Mouse (Mus musculus) liver, embryonic 14.5 days (tissue): ENCODE data around the gene Sppl3. TPM values are rescaled to one million over a fixed set of nuclear protein-coding genes. Genes with fewer than 3 reads are reported as not detected.

Source experiments
- ATAC-seq: fragments of 200-750 bp; cut with Nextera tagmentation; 2 replicates; pipeline ENCODE4 v1.8.0; 2017; ENCODE audit warnings: moderate number of reproducible peaks, mild to moderate bottlenecking, moderate library complexity; ENCODE audit not compliant: insufficient read depth
- DNase-seq, 3 experiments: peaks; one replicate each; pipeline ENCODE4 v3.0.0-alpha.2; 2012 to 2013; ENCODE audit warnings: low read depth in 3 of 3, low spot score in 3 of 3
- H3K27ac ChIP-seq: fragments of 300-500 bp; sonication (generic); 2 replicates; pipeline ENCODE4 v1.5.1; 2014; ENCODE audit warnings: moderate library complexity, mild to moderate bottlenecking, control low read depth, inconsistent platforms
- H3K27me3 ChIP-seq: fragments of 300-500 bp; sonication (generic); 2 replicates; pipeline ENCODE4 v1.6.1; 2014; ENCODE audit warnings: mild to moderate bottlenecking, low read length, moderate library complexity; ENCODE audit not compliant: control insufficient read depth, insufficient read depth
- H3K36me3 ChIP-seq: fragments of 300-500 bp; sonication (generic); replicated peaks from 2 replicates; pipeline ENCODE4 v1.6.1; 2014; ENCODE audit warnings: low read depth; ENCODE audit not compliant: control insufficient read depth, insufficient read depth
- H3K4me1 ChIP-seq, 2 experiments: fragments of 200-500 bp in 1 of 2; fragments of 300-500 bp in 1 of 2; sonication (generic) in 1 of 2; replicated peaks; 2 replicates each; pipeline ENCODE4 v1.6.1; 2012 to 2014; ENCODE audit warnings: antibody characterized with exemption in 1 of 2, inconsistent platforms in 1 of 2, low read length in 1 of 2; ENCODE audit not compliant: control insufficient read depth in 2 of 2, insufficient read depth in 2 of 2
- H3K4me2 ChIP-seq: fragments of 300-500 bp; sonication (generic); 2 replicates; pipeline ENCODE4 v1.6.1; 2014; ENCODE audit warnings: low read depth, mild to moderate bottlenecking, control low read depth, moderate library complexity
- H3K4me3 ChIP-seq, 2 experiments: fragments of 200-500 bp in 1 of 2; fragments of 300-500 bp in 1 of 2; sonication (generic) in 1 of 2; 2 replicates each; pipeline ENCODE4 v1.5.1; 2012 to 2014; ENCODE audit warnings: low read depth in 2 of 2, low read length in 2 of 2, mild to moderate bottlenecking in 2 of 2, control low read depth in 1 of 2, inconsistent platforms in 1 of 2, moderate library complexity in 1 of 2; ENCODE audit not compliant: insufficient read depth in 1 of 2
- H3K9ac ChIP-seq: fragments of 300-500 bp; sonication (generic); replicated peaks from 2 replicates; pipeline ENCODE4 v1.6.1; 2014; ENCODE audit warnings: mild to moderate bottlenecking, control low read depth, moderate library complexity
- H3K9me3 ChIP-seq: fragments of 300-500 bp; sonication (generic); 2 replicates; pipeline ENCODE4 v1.6.1; 2016; ENCODE audit warnings: low read length, mixed read lengths; ENCODE audit not compliant: control insufficient read depth
- CTCF ChIP-seq: IDR thresholded peaks from 2 replicates; pipeline ENCODE4 v1.5.1; 2016; ENCODE audit warnings: antibody characterized with exemption, low read depth, control low read depth
- EP300 ChIP-seq: IDR thresholded peaks from 2 replicates; pipeline ENCODE4 v1.6.1; 2016; ENCODE audit warnings: antibody characterized with exemption, low read depth
- WGBS: fragments of 180-500 bp; shearing (Covaris S2); extraction: QIAGEN DNeasy Blood & Tissue Kit; methylation state at CpG from one replicate; pipeline ENCODE4 v1.1.7; 2014; ENCODE audit not compliant: insufficient replicate concordance; 5-methylcytosine and 5-hydroxymethylcytosine counted together
- polyA plus RNA-seq, 2 experiments: library from polyadenylated mRNA; depleted of rRNA in 1 of 2; stranded (reverse) in 1 of 2; unstranded in 1 of 2; fragments of >200 nt; fragmentation: Nextera tagmentation in 1 of 2; extraction: Ambion mirVana in 1 of 2; gene quantifications; 2 replicates each; pipeline versions ENCODE4 v1.2.1 to v1.2.3; 2012 to 2014

The Sppl3 gene
- polyA plus RNA-seq, 2 experiments, result 5.4 to 17.2 TPM

- WGBS, result 53% methylated on average over 4 of the region's 4 CpGs
- peaks cover 13 to 23% of the 10 kb centered on the region in 2 experiments for H3K4me1 ChIP-seq
- no peak overlapping the region for H3K4me3 ChIP-seq
- TF ChIP-seq EP300, result no peak
- no peak overlapping the region for H3K4me2 ChIP-seq
- H3K9ac ChIP-seq, result no peak overlapping the region
- H3K36me3 ChIP-seq, result no peaks in the 10 kb centered on the region; the same call in 1 of the 2 replicates
- H3K27ac ChIP-seq, result no peak overlapping the region
- H3K27me3 ChIP-seq, result no peaks in the 10 kb centered on the region
- DNase-seq, result no peak
- ATAC-seq, result no peak
- H3K9me3 ChIP-seq, result no peaks in the 10 kb centered on the region
Observed at GRCm38 (mm10) chr5:115040756-115041155, 29.8 kb downstream of the Sppl3 start.

GRCm38 (mm10) chr5:115043626-115044025 is 32.7 kb downstream of the Sppl3 start:
- Histone ChIP-seq H3K9me3 (no peaks in the 10 kb centered on the region), H3K4me2 (no peak overlapping the region), H3K36me3 (no peaks in the 10 kb centered on the region; the same call in 1 of the 2 replicates), H3K4me3 (no peak overlapping the region), H3K27me3 (no peaks in the 10 kb centered on the region), H3K27ac (no peak overlapping the region), H3K4me1 (peaks cover 2 to 11% of the 10 kb centered on the region in 2 experiments; a peak in 2 of 4 replicates), H3K9ac (no peak overlapping the region)
- 63% methylated on average over 4 of the region's 4 CpGs for WGBS
- DNase-seq, result no peak
- TF ChIP-seq EP300, result no peak
- TF ChIP-seq CTCF, result no peak
- no peak for ATAC-seq

- DNase-seq (no peak), ATAC-seq (no peak)
- H3K4me1 ChIP-seq, result peaks cover 2 to 16% of the 10 kb centered on the region in 2 experiments; a peak in 2 of 4 replicates
- 80% methylated on average over 2 of the region's 2 CpGs for WGBS
- H3K4me3 ChIP-seq, result no peak overlapping the region
- H3K4me2 ChIP-seq, result no peak overlapping the region
- no peak for TF ChIP-seq CTCF
- TF ChIP-seq EP300, result no peak
- H3K36me3 ChIP-seq, result no peaks in the 10 kb centered on the region; the same call in 1 of the 2 replicates
- H3K27ac ChIP-seq, result no peak overlapping the region
- no peak overlapping the region for H3K9ac ChIP-seq
- no peaks in the 10 kb centered on the region for H3K9me3 ChIP-seq
- H3K27me3 ChIP-seq, result no peaks in the 10 kb centered on the region
Observed at GRCm38 (mm10) chr5:115045146-115045677, 34.3 kb downstream of the Sppl3 start.

GRCm38 (mm10) chr5:115049692-115050091 is 38.8 kb downstream of the Sppl3 start:
- no peak for TF ChIP-seq CTCF
- no peak for TF ChIP-seq EP300
- Histone ChIP-seq H3K36me3 (no peaks in the 10 kb centered on the region; the same call in 1 of the 2 replicates), H3K4me3 (no peak overlapping the region), H3K4me1 (peaks cover 33 to 51% of the 10 kb centered on the region in 2 experiments), H3K4me2 (no peak overlapping the region), H3K27ac (no peak overlapping the region), H3K27me3 (no peaks in the 10 kb centered on the region), H3K9ac (no peak overlapping the region), H3K9me3 (no peaks in the 10 kb centered on the region)
- WGBS, result 61% methylated on average over 6 of the region's 6 CpGs
- DNase-seq (no peak), ATAC-seq (no peak)

- Histone ChIP-seq H3K9ac (no peak overlapping the region), H3K4me2 (no peak overlapping the region), H3K4me3 (no peak overlapping the region), H3K4me1 (peaks cover 42 to 55% of the 10 kb centered on the region in 2 experiments), H3K9me3 (no peaks in the 10 kb centered on the region), H3K27me3 (no peaks in the 10 kb centered on the region), H3K27ac (no peak overlapping the region), H3K36me3 (no peaks in the 10 kb centered on the region)
- WGBS, result 72% methylated on average over 6 of the region's 6 CpGs
- DNase-seq (no peak), ATAC-seq (no peak)
- TF ChIP-seq EP300, result no peak
- no peak for TF ChIP-seq CTCF
Observed at GRCm38 (mm10) chr5:115050776-115051175, 39.8 kb downstream of the Sppl3 start.
